Mouse (Mus musculus) bone marrow, adult 2 months (tissue): ENCODE measurements around the gene AI467606.
A peak's percentile ranks its signal among the peaks of the same experiment; 100 is the strongest.

Experiments
- CTCF ChIP-seq: fragments of 200-500 bp; IDR thresholded peaks from 2 replicates; pipeline ENCODE4 v1.5.1; 2011; ENCODE audit warnings: low read length, control low read depth; ENCODE audit not compliant: control insufficient read depth, insufficient read depth
- POLR2A ChIP-seq: fragments of 200-500 bp; IDR thresholded peaks from 2 replicates; pipeline ENCODE4 v1.6.1; 2011; ENCODE audit warnings: low read depth, mild to moderate bottlenecking, control low read depth, low read length, borderline replicate concordance; ENCODE audit not compliant: control insufficient read depth

- TF ChIP-seq CTCF (peak; percentile 57; the same call in 1 of the 2 replicates), POLR2A (no peak)
These were observed 12.8 kb downstream of the AI467606 start for GRCm38 (mm10) chr7:127103960-127104359.
